Mouse (Mus musculus): ENCODE results near the gene Dpy19l1. TPM values are rescaled to one million over a fixed set of nuclear protein-coding genes. Genes with fewer than 3 reads are reported as not detected.

The Dpy19l1 gene
- polyA plus RNA-seq, 1 experiment from 2014 or later, result 12.0 TPM

GRCm38 (mm10) chr9:24506510-24506909 is 3.6 kb upstream of the Dpy19l1 start:
- H3K9ac ChIP-seq (replicated peaks; ENCODE audit: low read length), result no peak overlapping the region
- no peaks in the 10 kb centered on the region for H3K36me3 ChIP-seq (ENCODE audit: control insufficient read depth, insufficient read depth, low read length)
- ATAC-seq (ENCODE audit: low FRiP score, low TSS enrichment), result no peak
- H3K9me3 ChIP-seq (ENCODE audit: control insufficient read depth, low read length), result no peaks in the 10 kb centered on the region
- H3K4me3 ChIP-seq (replicated peaks; ENCODE audit: low read depth, low read length), result no peak overlapping the region
- H3K27ac ChIP-seq (replicated peaks; ENCODE audit: low read depth, low read length), result no peak overlapping the region
- H3K27me3 ChIP-seq (ENCODE audit: control insufficient read depth, insufficient read depth, low read length), result no peaks in the 10 kb centered on the region
- no peak for DNase-seq
- H3K4me1 ChIP-seq (ENCODE audit: control insufficient read depth, insufficient read depth, low read length), result peaks cover 11% of the 10 kb centered on the region
- no peak overlapping the region for H3K4me2 ChIP-seq (ENCODE audit: low read length)

DNA sequence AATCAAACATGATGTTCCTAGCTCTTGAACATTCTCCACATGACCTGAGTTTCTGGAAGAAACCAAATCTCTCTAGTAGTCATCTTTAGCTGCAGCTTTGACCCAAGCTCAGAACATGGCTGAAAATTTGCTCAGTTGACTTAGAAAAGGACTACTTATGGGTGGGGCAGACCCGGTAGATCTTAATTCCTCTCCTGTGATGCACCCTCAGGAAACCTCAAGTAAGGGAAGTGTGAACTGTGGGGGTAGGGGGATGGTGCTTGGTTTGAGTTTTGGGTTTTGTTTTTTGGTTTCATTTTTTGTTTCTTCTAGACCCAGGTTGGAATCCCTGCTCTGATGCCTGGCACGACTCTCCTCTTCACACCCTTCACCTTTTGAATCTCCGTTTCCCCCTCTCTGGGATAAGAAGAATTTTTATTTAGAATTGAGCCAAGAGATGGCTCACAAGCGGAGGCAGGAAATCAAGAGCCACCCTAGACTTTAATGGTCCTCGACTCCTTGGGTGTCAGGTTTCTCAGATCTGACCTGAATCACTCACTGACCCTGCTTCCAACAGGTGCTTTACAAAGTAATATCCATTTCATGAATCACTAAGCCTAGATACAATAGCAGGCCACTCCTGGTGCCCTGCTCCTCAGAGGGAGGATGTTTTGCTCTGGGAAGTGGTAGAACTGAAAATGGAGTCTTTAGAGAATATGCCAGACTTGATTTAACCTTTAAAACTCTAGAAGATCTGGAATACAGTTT is 2.2 kb upstream of the Dpy19l1 start:
- 83% methylated on average over 5 of the region's 5 CpGs for WGBS
- Histone ChIP-seq H3K9ac (replicated peaks; ENCODE audit: low read length) (no peak overlapping the region), H3K27ac (replicated peaks; ENCODE audit: low read depth, low read length) (no peak overlapping the region), H3K36me3 (ENCODE audit: control insufficient read depth, insufficient read depth, low read length) (no peaks in the 10 kb centered on the region), H3K4me1 (ENCODE audit: control insufficient read depth, insufficient read depth, low read length) (peaks cover 16% of the 10 kb centered on the region), H3K9me3 (ENCODE audit: control insufficient read depth, low read length) (no peaks in the 10 kb centered on the region), H3K4me2 (ENCODE audit: low read length) (no peak overlapping the region), H3K27me3 (ENCODE audit: control insufficient read depth, insufficient read depth, low read length) (no peaks in the 10 kb centered on the region), H3K4me3 (replicated peaks; ENCODE audit: low read depth, low read length) (no peak overlapping the region)
- DNase-seq, result no peak
- no peak for ATAC-seq (ENCODE audit: low FRiP score, low TSS enrichment)

GRCm38 (mm10) chr9:24504381-24504780 is 1.4 kb upstream of the Dpy19l1 start:
- Histone ChIP-seq H3K9ac (replicated peaks; ENCODE audit: low read length) (no peak overlapping the region), H3K4me3 (replicated peaks; ENCODE audit: low read depth, low read length) (no peak overlapping the region), H3K9me3 (ENCODE audit: control insufficient read depth, low read length) (no peaks in the 10 kb centered on the region), H3K27ac (replicated peaks; ENCODE audit: low read depth, low read length) (no peak overlapping the region), H3K36me3 (ENCODE audit: control insufficient read depth, insufficient read depth, low read length) (no peaks in the 10 kb centered on the region), H3K4me2 (ENCODE audit: low read length) (no peak overlapping the region), H3K27me3 (ENCODE audit: control insufficient read depth, insufficient read depth, low read length) (no peaks in the 10 kb centered on the region), H3K4me1 (ENCODE audit: control insufficient read depth, insufficient read depth, low read length) (peaks cover 16% of the 10 kb centered on the region)
- 64% methylated on average over 2 of the region's 2 CpGs for WGBS
- DNase-seq (no peak), ATAC-seq (ENCODE audit: low FRiP score, low TSS enrichment) (no peak)

GRCm38 (mm10) chr9:24503858-24504219 is 899 bp upstream of the Dpy19l1 start:
- Histone ChIP-seq H3K27me3 (ENCODE audit: control insufficient read depth, insufficient read depth, low read length) (no peaks in the 10 kb centered on the region), H3K27ac (replicated peaks; ENCODE audit: low read depth, low read length) (peak overlapping the region; percentile 87; the same call in 1 of the 2 replicates)
- WGBS, result 9% methylated on average over 5 of the region's 5 CpGs

GRCm38 (mm10) chr9:24502571-24503004 is 352 bp downstream of the Dpy19l1 start:
- no peak for DNase-seq

More at GRCm38 (mm10) chr9:24503858-24504219, 899 bp upstream of the Dpy19l1 start:
- Histone ChIP-seq H3K9me3 (ENCODE audit: control insufficient read depth, low read length) (no peaks in the 10 kb centered on the region), H3K4me2 (ENCODE audit: low read length) (peak overlapping the region; percentile 73), H3K4me1 (ENCODE audit: control insufficient read depth, insufficient read depth, low read length) (peaks cover 16% of the 10 kb centered on the region), H3K9ac (replicated peaks; ENCODE audit: low read length) (peak overlapping the region; percentile 81), H3K36me3 (ENCODE audit: control insufficient read depth, insufficient read depth, low read length) (no peaks in the 10 kb centered on the region), H3K4me3 (replicated peaks; ENCODE audit: low read depth, low read length) (peak overlapping the region; percentile 69)
- no peak for ATAC-seq (ENCODE audit: low FRiP score, low TSS enrichment)
- peak; percentile 78 for DNase-seq

DNA sequence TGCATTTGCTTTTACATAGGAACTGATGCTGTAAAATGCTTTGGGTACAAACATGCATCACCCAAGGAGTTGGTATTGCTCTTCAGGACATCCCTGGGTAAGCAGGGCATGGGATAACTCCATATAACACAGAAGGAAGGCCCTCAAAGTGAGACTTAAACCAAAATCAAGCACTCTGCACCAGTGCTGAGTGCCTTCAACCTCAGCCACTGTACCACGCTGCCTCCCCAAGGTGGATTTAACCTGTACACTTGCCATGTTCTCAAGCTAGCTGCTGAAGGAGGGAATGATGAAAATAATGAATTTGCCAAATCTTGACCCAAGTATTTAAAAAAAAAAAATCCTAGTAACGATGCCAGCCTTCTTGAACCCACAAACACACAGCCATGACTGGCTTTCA is 1.3 kb downstream of the Dpy19l1 start:
- H3K36me3 ChIP-seq (ENCODE audit: control insufficient read depth, insufficient read depth, low read length), result no peaks in the 10 kb centered on the region
- DNase-seq (peak; percentile 49), ATAC-seq (ENCODE audit: low FRiP score, low TSS enrichment) (no peak)
- 47% methylated on average over 2 of the region's 2 CpGs for WGBS
- H3K4me2 ChIP-seq (ENCODE audit: low read length), result peak overlapping the region; percentile 73
- no peak overlapping the region for H3K27ac ChIP-seq (replicated peaks; ENCODE audit: low read depth, low read length)
- peaks cover 16% of the 10 kb centered on the region for H3K4me1 ChIP-seq (ENCODE audit: control insufficient read depth, insufficient read depth, low read length)
- no peaks in the 10 kb centered on the region for H3K27me3 ChIP-seq (ENCODE audit: control insufficient read depth, insufficient read depth, low read length)
- H3K9ac ChIP-seq (replicated peaks; ENCODE audit: low read length), result no peak overlapping the region; the same call in none of the 2 replicates
- peak overlapping the region; percentile 69 for H3K4me3 ChIP-seq (replicated peaks; ENCODE audit: low read depth, low read length)
- H3K9me3 ChIP-seq (ENCODE audit: control insufficient read depth, low read length), result no peaks in the 10 kb centered on the region

More at GRCm38 (mm10) chr9:24502571-24503004, 352 bp downstream of the Dpy19l1 start:
- ATAC-seq (ENCODE audit: low FRiP score, low TSS enrichment), result peak; percentile 87
- Histone ChIP-seq H3K27ac (replicated peaks; ENCODE audit: low read depth, low read length) (peak overlapping the region; percentile 87), H3K9ac (replicated peaks; ENCODE audit: low read length) (peak overlapping the region; percentile 81), H3K36me3 (ENCODE audit: control insufficient read depth, insufficient read depth, low read length) (no peaks in the 10 kb centered on the region), H3K4me3 (replicated peaks; ENCODE audit: low read depth, low read length) (peak overlapping the region; percentile 69), H3K4me1 (ENCODE audit: control insufficient read depth, insufficient read depth, low read length) (peaks cover 16% of the 10 kb centered on the region), H3K4me2 (ENCODE audit: low read length) (peak overlapping the region; percentile 73), H3K9me3 (ENCODE audit: control insufficient read depth, low read length) (no peaks in the 10 kb centered on the region), H3K27me3 (ENCODE audit: control insufficient read depth, insufficient read depth, low read length) (no peaks in the 10 kb centered on the region)
- under 1% methylated on average over 44 of the region's 48 CpGs for WGBS

DNA sequence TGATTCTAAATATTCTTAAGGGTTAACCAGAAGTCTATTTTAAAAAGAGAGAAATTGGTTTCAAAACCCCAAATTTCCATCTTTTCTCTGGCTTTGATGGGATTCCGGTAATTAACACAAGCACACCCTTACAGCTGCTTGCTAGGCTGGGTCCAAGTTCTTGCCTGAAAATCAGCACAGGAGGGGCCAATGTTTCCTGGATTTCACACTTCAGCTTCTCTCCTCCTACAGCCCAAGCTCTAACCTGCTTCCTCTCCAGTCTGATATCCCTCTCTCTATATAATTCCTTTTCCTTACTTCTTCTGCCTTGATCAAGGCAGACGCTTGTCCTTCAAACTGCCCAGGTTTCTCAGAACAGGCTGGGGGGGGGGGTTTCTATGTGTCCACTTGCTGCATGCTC is 6.7 kb downstream of the Dpy19l1 start:
- H3K9me3 ChIP-seq (ENCODE audit: control insufficient read depth, low read length), result no peaks in the 10 kb centered on the region
- H3K4me1 ChIP-seq (ENCODE audit: control insufficient read depth, insufficient read depth, low read length), result peaks cover 3% of the 10 kb centered on the region; the same call in 1 of the 2 replicates
- 93% methylated on average over 2 of the region's 2 CpGs for WGBS
- no peak for DNase-seq
- no peak overlapping the region for H3K4me2 ChIP-seq (ENCODE audit: low read length)
- H3K27me3 ChIP-seq (ENCODE audit: control insufficient read depth, insufficient read depth, low read length), result no peaks in the 10 kb centered on the region
- no peak overlapping the region for H3K9ac ChIP-seq (replicated peaks; ENCODE audit: low read length)
- no peak overlapping the region for H3K4me3 ChIP-seq (replicated peaks; ENCODE audit: low read depth, low read length)
- no peak for ATAC-seq (ENCODE audit: low FRiP score, low TSS enrichment)
- H3K27ac ChIP-seq (replicated peaks; ENCODE audit: low read depth, low read length), result no peak overlapping the region
- H3K36me3 ChIP-seq (ENCODE audit: control insufficient read depth, insufficient read depth, low read length), result no peaks in the 10 kb centered on the region

GRCm38 (mm10) chr9:24490516-24490915 is 12.4 kb downstream of the Dpy19l1 start:
- ATAC-seq (ENCODE audit: low FRiP score, low TSS enrichment), result no peak
- WGBS, result 97% methylated on average over 5 of the region's 5 CpGs

More at GRCm38 (mm10) chr9:24490516-24490915, 12.4 kb downstream of the Dpy19l1 start:
- no peaks in the 10 kb centered on the region for H3K36me3 ChIP-seq (ENCODE audit: control insufficient read depth, insufficient read depth, low read length)
- no peak overlapping the region for H3K4me2 ChIP-seq (ENCODE audit: low read length)
- no peak overlapping the region for H3K27ac ChIP-seq (replicated peaks; ENCODE audit: low read depth, low read length)
- H3K4me3 ChIP-seq (replicated peaks; ENCODE audit: low read depth, low read length), result no peak overlapping the region
- H3K27me3 ChIP-seq (ENCODE audit: control insufficient read depth, insufficient read depth, low read length), result no peaks in the 10 kb centered on the region
- no peak overlapping the region for H3K9ac ChIP-seq (replicated peaks; ENCODE audit: low read length)
- H3K4me1 ChIP-seq (ENCODE audit: control insufficient read depth, insufficient read depth, low read length), result no peaks in the 10 kb centered on the region
- no peak for DNase-seq
- H3K9me3 ChIP-seq (ENCODE audit: control insufficient read depth, low read length), result no peaks in the 10 kb centered on the region
